Mouse (Mus musculus) ES-Bruce4 (cell line): ENCODE measurements around the gene Ltb. TPM values are rescaled to one million over a fixed set of nuclear protein-coding genes. Genes with fewer than 3 reads are reported as not detected.

Experiments used
- H3K27ac ChIP-seq: 2 replicates; pipeline ENCODE4 v1.5.1; 2012; ENCODE audit warnings: low read length, inconsistent platforms; ENCODE audit not compliant: insufficient read depth
- H3K27me3 ChIP-seq: 2 replicates; pipeline ENCODE4 v1.6.1; 2012; ENCODE audit warnings: mild to moderate bottlenecking, low read length, inconsistent platforms; ENCODE audit not compliant: control insufficient read depth, poor library complexity, insufficient read depth, severe bottlenecking
- H3K36me3 ChIP-seq: 2 replicates; pipeline ENCODE4 v1.6.1; 2012; ENCODE audit warnings: inconsistent platforms, mild to moderate bottlenecking, low read length, moderate library complexity; ENCODE audit not compliant: control insufficient read depth, poor library complexity, insufficient read depth, severe bottlenecking
- H3K4me1 ChIP-seq: one replicate; pipeline ENCODE4 v1.8.1; 2011; ENCODE audit warnings: low read length; ENCODE audit not compliant: control insufficient read depth, insufficient read depth
- H3K4me3 ChIP-seq: 2 replicates; pipeline ENCODE4 v1.5.1; 2011; ENCODE audit warnings: low read depth, mild to moderate bottlenecking, low read length
- H3K9ac ChIP-seq: 2 replicates; pipeline ENCODE4 v1.6.1; 2012; ENCODE audit warnings: low read depth, mild to moderate bottlenecking, inconsistent platforms; ENCODE audit not compliant: poor library complexity, severe bottlenecking
- H3K9me3 ChIP-seq: replicated peaks from 2 replicates; pipeline ENCODE4 v1.6.1; 2012; ENCODE audit warnings: mild to moderate bottlenecking, low read length, inconsistent platforms; ENCODE audit not compliant: control insufficient read depth, poor library complexity, insufficient read depth, severe bottlenecking
- CTCF ChIP-seq: IDR thresholded peaks from one replicate; pipeline ENCODE4 v1.8.1; 2011; ENCODE audit warnings: low read depth, low read length
- EP300 ChIP-seq: IDR thresholded peaks from 2 replicates; pipeline ENCODE4 v1.6.1; 2011; ENCODE audit warnings: low read depth, low read length; ENCODE audit not compliant: insufficient read depth
- POLR2A ChIP-seq: IDR thresholded peaks from one replicate; pipeline ENCODE4 v1.8.1; 2011; ENCODE audit warnings: low read length; ENCODE audit not compliant: insufficient read depth
- polyA plus RNA-seq: library from polyadenylated mRNA; stranded (reverse); fragments of >200 nt; gene quantifications from 2 replicates; pipeline ENCODE4 v1.2.4, GENCODE M21; 2011; ENCODE audit warnings: low read depth; ENCODE audit not compliant: missing spikeins, insufficient read depth, insufficient read length

Ltb gene
- polyA plus RNA-seq, 1 experiment, result 10.7 TPM

DNA sequence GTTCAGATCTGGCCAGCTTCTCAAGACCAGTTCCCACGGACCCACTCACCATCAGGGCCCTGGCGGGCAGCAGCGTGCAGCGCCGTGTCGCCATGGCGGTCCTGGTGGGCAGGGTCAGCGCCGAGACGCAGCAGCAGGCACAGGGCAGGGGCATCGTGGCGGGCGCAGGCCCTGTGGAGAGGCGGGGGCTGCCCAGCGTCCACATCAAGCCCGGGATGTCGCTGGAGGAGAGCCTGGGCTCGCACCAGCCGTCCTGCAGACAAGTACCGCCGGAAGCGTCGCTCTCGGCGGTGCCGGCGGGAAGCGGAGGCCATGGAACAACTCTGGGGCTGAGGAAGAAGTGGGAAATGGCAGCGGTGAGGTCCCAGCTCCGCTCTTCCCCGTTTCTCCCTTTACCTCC lies 40.7 kb downstream of the Ltb start:
- H3K4me3 ChIP-seq, result peak overlapping the region; percentile 84
- TF ChIP-seq EP300, result no peak
- TF ChIP-seq CTCF, result no peak
- TF ChIP-seq POLR2A, result no peak
- no peak overlapping the region for H3K27ac ChIP-seq
- H3K27me3 ChIP-seq, result no peaks in the 10 kb centered on the region
- H3K9ac ChIP-seq, result peak overlapping the region; percentile 64
- H3K4me1 ChIP-seq, result no peaks in the 10 kb centered on the region
- peaks cover 5% of the 10 kb centered on the region; the same call in 1 of the 2 replicates for H3K36me3 ChIP-seq
- no peaks in the 10 kb centered on the region for H3K9me3 ChIP-seq

DNA sequence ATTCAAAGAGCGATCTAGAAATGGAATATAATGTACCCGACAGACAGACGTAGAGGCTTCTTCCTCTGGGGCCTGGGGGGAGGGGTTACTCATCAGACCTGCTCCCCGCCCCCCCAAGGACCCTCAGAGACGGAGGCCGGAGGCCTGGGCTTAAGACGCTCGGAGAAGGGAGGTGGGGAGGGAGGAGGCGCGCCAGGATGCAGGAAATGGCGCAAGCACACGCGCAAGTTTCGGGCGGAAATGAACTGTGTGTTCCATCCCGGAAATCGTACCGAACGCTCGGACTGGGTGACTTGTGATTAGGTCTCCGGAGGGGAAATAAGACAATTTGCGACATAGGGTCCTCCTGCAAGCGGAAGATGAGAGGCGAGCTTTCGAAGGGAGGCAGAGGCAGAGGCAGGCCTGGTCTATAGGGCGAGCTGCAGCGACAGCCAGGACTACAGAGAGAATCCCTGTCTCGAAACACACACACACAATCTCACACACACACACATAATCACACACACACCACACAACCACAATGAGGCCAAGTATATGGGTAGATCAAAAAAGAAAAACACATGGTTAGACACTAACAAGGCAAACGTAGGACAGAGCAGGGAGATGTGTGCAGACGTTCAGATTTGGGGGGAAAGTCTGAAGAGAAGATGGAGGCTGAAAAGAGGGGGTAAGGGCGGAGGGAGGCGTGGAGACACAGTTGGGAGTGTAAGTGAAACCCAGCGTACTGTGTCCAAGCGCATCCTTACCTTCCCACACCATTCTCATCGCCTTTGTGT lies 41.6 kb downstream of the Ltb start, which contains the start of gene Nfkbil1:
Gene Nfkbil1 (minus strand): TSS at position 179 of the 776 bp plus-strand sequence.
- TF ChIP-seq EP300 (0 out of 2 replicates have a peak, but pooled peaks have one; percentile 53), CTCF (no peak), POLR2A (peak; percentile 54)
- Histone ChIP-seq H3K9me3 (no peaks in the 10 kb centered on the region), H3K27ac (peak within 1 kb of the TSS; percentile 70), H3K36me3 (0 out of 2 replicates have a peak, but pooled peaks cover 3% of the 10 kb centered on the region), H3K27me3 (no peaks in the 10 kb centered on the region), H3K4me1 (no peaks in the 10 kb centered on the region), H3K9ac (peak within 1 kb of the TSS; percentile 64), H3K4me3 (peak within 1 kb of the TSS; percentile 84)

GRCm38 (mm10) chr17:35236390-35236746 lies 42.1 kb downstream of the Ltb start:
- H3K4me3 ChIP-seq, result peak overlapping the region; percentile 66
- H3K27me3 ChIP-seq, result no peaks in the 10 kb centered on the region
- H3K9me3 ChIP-seq, result no peaks in the 10 kb centered on the region
- H3K9ac ChIP-seq, result peak overlapping the region; percentile 64
- peak overlapping the region; percentile 70; the same call in 1 of the 2 replicates for H3K27ac ChIP-seq
- TF ChIP-seq POLR2A (no peak), CTCF (peak; percentile 91), EP300 (no peak)
- H3K36me3 ChIP-seq, result no peaks in the 10 kb centered on the region
- H3K4me1 ChIP-seq, result no peaks in the 10 kb centered on the region

DNA sequence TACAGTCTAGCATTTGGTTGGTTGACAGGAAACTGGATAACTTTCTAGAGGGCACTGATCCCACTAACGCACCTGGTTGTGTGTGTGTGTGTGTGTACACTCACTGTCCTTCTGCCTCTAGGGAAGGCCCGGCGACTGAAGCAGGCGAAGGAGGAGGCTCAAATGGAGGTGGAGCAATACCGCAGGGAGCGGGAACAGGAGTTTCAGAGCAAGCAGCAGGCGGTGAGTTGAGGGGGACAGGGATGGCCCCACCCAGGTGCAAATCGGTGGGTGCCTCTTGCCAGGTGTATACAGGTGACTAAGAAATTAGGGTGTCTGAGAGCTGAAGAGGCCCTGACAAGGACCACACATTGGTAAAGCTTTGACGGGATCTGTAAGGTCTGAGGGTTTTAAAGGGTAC lies 42.8 kb downstream of the Ltb start:
- Histone ChIP-seq H3K36me3 (no peaks in the 10 kb centered on the region), H3K27ac (no peak overlapping the region), H3K4me1 (no peaks in the 10 kb centered on the region), H3K9me3 (no peaks in the 10 kb centered on the region), H3K4me3 (no peak overlapping the region), H3K27me3 (no peaks in the 10 kb centered on the region), H3K9ac (no peak overlapping the region)
- TF ChIP-seq POLR2A, result no peak
- no peak for TF ChIP-seq CTCF
- no peak for TF ChIP-seq EP300

DNA sequence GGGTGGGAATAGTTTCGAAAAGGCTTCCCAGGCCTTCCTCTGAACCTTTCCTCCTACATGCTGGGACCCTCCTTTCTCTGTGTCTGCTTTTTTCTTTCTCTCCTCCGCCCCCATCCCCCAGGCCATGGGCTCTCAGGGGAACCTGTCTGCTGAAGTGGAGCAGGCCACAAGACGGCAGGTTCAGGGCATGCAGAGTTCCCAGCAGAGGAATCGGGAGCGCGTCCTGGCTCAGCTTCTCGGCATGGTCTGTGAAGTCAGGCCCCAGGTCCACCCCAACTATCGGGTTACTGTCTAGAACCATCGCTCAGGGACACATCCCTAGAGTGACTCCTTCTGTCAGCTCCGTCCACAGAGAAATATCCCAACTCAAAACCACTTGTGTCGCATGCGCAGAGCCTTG lies 43.3 kb downstream of the Ltb start:
- H3K4me3 ChIP-seq, result no peak overlapping the region
- no peaks in the 10 kb centered on the region for H3K9me3 ChIP-seq
- no peaks in the 10 kb centered on the region for H3K36me3 ChIP-seq

DNA sequence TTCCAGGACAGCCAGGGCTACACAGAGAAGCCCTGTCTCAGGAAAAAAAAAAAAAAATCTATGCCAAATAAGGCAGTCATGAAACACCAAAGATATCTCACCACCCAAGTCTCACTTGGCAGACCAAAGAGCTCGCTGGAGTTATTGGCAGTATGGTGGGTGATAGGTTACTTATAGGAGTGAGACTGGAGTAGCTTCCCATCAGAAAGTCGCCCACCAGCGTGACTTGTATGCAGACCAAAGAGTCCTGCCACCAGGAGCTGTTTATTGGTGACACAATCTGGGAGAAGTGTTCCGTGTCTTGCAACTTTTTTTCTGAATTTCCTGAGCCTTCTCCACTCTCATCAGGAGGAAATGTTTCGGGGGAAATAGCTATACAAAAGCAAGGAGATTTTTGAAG lies 45.5 kb downstream of the Ltb start:
- Histone ChIP-seq H3K27me3 (no peaks in the 10 kb centered on the region), H3K9me3 (no peaks in the 10 kb centered on the region), H3K36me3 (peaks cover 18% of the 10 kb centered on the region), H3K9ac (no peak overlapping the region), H3K4me1 (no peaks in the 10 kb centered on the region), H3K27ac (no peak overlapping the region), H3K4me3 (no peak overlapping the region)
- TF ChIP-seq CTCF, result no peak
- no peak for TF ChIP-seq POLR2A
- TF ChIP-seq EP300, result no peak

More for the DNA sequence above, 43.3 kb downstream of the Ltb start:
- TF ChIP-seq POLR2A (no peak), EP300 (no peak), CTCF (no peak)
- Histone ChIP-seq H3K27me3 (no peaks in the 10 kb centered on the region), H3K27ac (no peak overlapping the region), H3K4me1 (no peaks in the 10 kb centered on the region), H3K9ac (no peak overlapping the region)
